Mouse (Mus musculus) neural tube, embryonic 12.5 days (tissue): ENCODE measurements around the gene Gdf5. TPM values are rescaled to one million over a fixed set of nuclear protein-coding genes. Genes with fewer than 3 reads are reported as not detected.
A peak's percentile ranks its signal among the peaks of the same experiment; 100 is the strongest.
"Not testable (repeated sequence)": the region's sequence is repeated elsewhere in the genome, so short reads cannot be mapped to it uniquely, and the experiment has no call there.

Source experiments
- ATAC-seq: fragments of 200-750 bp; cut with Nextera tagmentation; 2 replicates; pipeline ENCODE4 v1.8.0; 2017; ENCODE audit warnings: low read depth, mild to moderate bottlenecking, moderate TSS enrichment, moderate library complexity; ENCODE audit not compliant: low FRiP score
- H3K27ac ChIP-seq: fragments of 300-500 bp; sonication (generic); 2 replicates; pipeline ENCODE4 v1.5.1; 2016
- H3K27me3 ChIP-seq: fragments of 300-500 bp; sonication (generic); replicated peaks from 2 replicates; pipeline ENCODE4 v1.6.1; 2016; ENCODE audit warnings: mild to moderate bottlenecking
- H3K36me3 ChIP-seq: fragments of 300-500 bp; sonication (generic); 2 replicates; pipeline ENCODE4 v1.6.1; 2016; ENCODE audit warnings: mild to moderate bottlenecking
- H3K4me1 ChIP-seq: fragments of 300-500 bp; sonication (generic); 2 replicates; pipeline ENCODE4 v1.6.1; 2016
- H3K4me2 ChIP-seq: fragments of 300-500 bp; sonication (generic); replicated peaks from 2 replicates; pipeline ENCODE4 v1.6.1; 2016; ENCODE audit warnings: mild to moderate bottlenecking
- H3K4me3 ChIP-seq: fragments of 300-500 bp; sonication (generic); 2 replicates; pipeline ENCODE4 v1.5.1; 2016
- H3K9ac ChIP-seq: fragments of 300-500 bp; sonication (generic); 2 replicates; pipeline ENCODE4 v1.6.1; 2016; ENCODE audit warnings: mild to moderate bottlenecking
- H3K9me3 ChIP-seq: fragments of 300-500 bp; sonication (generic); 2 replicates; pipeline ENCODE4 v1.6.1; 2016; ENCODE audit warnings: mild to moderate bottlenecking
- WGBS: fragments of 180-500 bp; shearing (Covaris S2); methylation state at CpG from one replicate; pipeline ENCODE4 v1.1.7; 2016; 5-methylcytosine and 5-hydroxymethylcytosine counted together
- polyA plus RNA-seq: library from polyadenylated mRNA; unstranded; fragments of >200 nt; fragmentation: Nextera tagmentation; extraction: Ambion mirVana; gene quantifications from 2 replicates; pipeline ENCODE4 v1.2.1, GENCODE M21; 2016

Gdf5 gene
- polyA plus RNA-seq, 1 experiment from 2014 or later: 1.2 TPM

GRCm38 (mm10) chr2:155939897-155940529 is 5.2 kb downstream of the Gdf5 start:
- Histone ChIP-seq H3K4me1 (peaks cover 14% of the 10 kb centered on the region), H3K36me3 (no peaks in the 10 kb centered on the region), H3K9ac (no peak overlapping the region), H3K4me2 (no peak overlapping the region), H3K27me3 (no peaks in the 10 kb centered on the region), H3K27ac (no peak overlapping the region), H3K9me3 (no peaks in the 10 kb centered on the region), H3K4me3 (no peak overlapping the region)
- no peak for ATAC-seq
- WGBS: 67% methylated on average over 7 of the region's 7 CpGs

DNA sequence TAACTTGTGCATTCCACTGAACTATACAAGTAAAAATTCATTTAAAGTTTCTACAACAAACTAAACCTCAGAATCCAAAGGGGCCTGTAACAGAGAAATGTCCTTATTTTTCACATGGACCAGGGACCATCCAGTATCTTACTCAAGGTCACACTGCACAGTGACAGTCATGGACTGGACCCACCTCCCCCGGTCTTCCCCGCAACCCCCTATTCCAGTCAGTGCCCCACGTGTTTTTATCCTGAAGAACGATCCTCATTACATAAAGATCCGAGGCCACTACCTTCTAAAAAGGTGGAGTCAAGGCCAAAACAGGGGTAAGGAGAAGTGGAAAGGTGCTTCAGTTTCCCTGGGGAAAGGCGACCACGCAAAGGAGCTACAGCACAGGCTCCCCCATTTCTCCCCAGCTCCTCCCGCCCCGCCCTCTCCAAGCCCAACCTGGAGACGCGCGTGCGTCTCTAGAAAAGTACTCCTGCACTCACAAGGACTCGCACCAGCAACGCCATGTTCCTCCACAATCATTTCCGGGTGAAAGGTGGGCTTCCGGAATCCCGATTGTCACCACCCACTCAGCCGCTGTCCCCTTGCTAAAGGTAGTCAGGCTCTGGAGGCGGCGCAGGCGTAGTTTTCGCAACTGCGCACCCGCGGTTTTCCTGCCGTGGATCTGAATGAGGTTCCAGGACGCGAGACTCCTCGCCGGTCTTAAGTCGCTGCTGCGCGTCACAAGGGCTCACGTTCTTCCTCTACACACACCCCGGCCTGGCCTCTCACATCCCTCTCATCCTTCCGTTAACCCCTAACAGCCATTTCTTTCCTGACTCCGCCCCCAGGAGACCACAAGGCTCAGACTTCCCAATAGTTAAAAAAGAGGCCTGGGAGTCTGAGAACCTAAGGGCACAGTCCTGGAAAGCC is 15.4 kb downstream of the Gdf5 start, which contains the start of gene Uqcc1:
Gene Uqcc1, minus strand, starts transcription at position 780 of the 912 bp plus-strand sequence.
- Histone ChIP-seq H3K9ac (peak within 1 kb of the TSS; percentile 64), H3K4me1 (peaks cover 17% of the 10 kb centered on the region), H3K27ac (peak within 1 kb of the TSS; percentile 48), H3K36me3 (no peaks in the 10 kb centered on the region), H3K9me3 (no peaks in the 10 kb centered on the region), H3K4me2 (peak within 1 kb of the TSS; percentile 87), H3K27me3 (no peaks in the 10 kb centered on the region), H3K4me3 (peak within 1 kb of the TSS; percentile 67)
- ATAC-seq: peak; percentile 90
- WGBS: under 1% methylated on average over 38 of the region's 38 CpGs

DNA sequence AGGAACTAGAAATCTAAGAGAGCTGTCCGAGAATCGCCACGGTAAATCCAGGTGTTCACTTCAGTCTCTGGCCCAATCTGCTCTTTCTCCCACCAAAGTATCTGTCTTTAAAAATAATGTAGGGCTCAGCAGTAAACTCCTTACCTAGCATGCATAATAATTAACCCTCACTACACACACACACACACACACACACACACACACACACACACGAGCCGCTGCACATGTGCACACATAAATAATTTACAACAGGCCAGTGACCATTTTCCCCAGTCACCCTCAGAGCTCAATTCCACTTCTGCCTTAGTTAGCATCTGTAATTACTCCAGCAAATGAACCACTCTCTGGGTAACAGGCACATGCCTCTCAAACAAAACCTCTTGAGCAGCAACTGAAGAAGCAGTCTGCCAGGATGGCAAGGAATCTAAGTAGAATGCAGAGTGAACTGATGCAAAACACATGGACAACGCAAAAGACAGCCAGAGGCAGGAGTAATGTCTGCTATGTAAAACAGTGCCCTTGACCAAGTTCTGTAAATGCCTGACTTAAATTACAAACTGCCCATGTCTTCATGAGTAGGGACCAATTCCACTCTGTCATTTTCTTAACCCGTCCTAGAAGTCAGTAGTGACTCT is 16.3 kb downstream of the Gdf5 start:
- Histone ChIP-seq H3K4me1 (peaks cover 17% of the 10 kb centered on the region), H3K9ac (no peak overlapping the region)

DNA sequence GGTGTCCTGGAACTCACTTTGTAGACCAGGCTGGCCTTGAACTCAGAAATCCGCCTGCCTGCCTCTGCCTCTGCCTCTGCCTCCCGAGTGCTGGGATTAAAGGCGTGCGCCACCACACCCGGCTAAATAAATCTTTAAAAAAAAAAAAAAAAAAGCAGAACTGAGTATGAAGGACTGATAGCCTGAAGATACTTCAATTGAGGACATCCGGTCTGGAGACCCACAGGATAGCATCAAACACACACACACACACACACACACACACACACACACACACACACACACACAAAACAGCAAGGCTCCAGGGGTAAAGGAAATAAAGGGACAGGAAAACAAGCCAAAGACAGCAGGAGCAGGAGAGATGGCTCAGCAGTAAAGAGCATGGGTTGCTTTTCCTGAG is 20.0 kb downstream of the Gdf5 start:
- H3K4me3 ChIP-seq, H3K9ac ChIP-seq, ATAC-seq, H3K27ac ChIP-seq, H3K9me3 ChIP-seq, H3K4me2 ChIP-seq, H3K27me3 ChIP-seq: not testable (repeated sequence)
- 91% methylated on average over 6 of the region's 6 CpGs for WGBS
- H3K36me3 ChIP-seq: peaks cover 13% of the 10 kb centered on the region; the same call in 1 of the 2 replicates
- H3K4me1 ChIP-seq: peaks cover 12% of the 10 kb centered on the region

More for the DNA sequence above, 16.3 kb downstream of the Gdf5 start:
- peak overlapping the region; percentile 87 for H3K4me2 ChIP-seq
- no peaks in the 10 kb centered on the region for H3K27me3 ChIP-seq
- peaks cover 7% of the 10 kb centered on the region; the same call in 1 of the 2 replicates for H3K36me3 ChIP-seq
- H3K9me3 ChIP-seq: no peaks in the 10 kb centered on the region
- no peak overlapping the region for H3K27ac ChIP-seq
- H3K4me3 ChIP-seq: peak overlapping the region; percentile 67; the same call in 1 of the 2 replicates
- no peak for ATAC-seq
- WGBS: 74% methylated on average over 7 of the region's 7 CpGs

GRCm38 (mm10) chr2:155923143-155923542 is 22.0 kb downstream of the Gdf5 start:
- H3K4me3 ChIP-seq: no peak overlapping the region
- H3K27ac ChIP-seq: no peak overlapping the region
- 96% methylated on average over 7 of the region's 7 CpGs for WGBS
- H3K9me3 ChIP-seq: no peaks in the 10 kb centered on the region
- no peak overlapping the region for H3K9ac ChIP-seq
- H3K4me2 ChIP-seq: no peak overlapping the region
- no peaks in the 10 kb centered on the region for H3K4me1 ChIP-seq
- ATAC-seq: no peak
- no peaks in the 10 kb centered on the region for H3K27me3 ChIP-seq
- H3K36me3 ChIP-seq: peaks cover 13% of the 10 kb centered on the region; the same call in 1 of the 2 replicates

DNA sequence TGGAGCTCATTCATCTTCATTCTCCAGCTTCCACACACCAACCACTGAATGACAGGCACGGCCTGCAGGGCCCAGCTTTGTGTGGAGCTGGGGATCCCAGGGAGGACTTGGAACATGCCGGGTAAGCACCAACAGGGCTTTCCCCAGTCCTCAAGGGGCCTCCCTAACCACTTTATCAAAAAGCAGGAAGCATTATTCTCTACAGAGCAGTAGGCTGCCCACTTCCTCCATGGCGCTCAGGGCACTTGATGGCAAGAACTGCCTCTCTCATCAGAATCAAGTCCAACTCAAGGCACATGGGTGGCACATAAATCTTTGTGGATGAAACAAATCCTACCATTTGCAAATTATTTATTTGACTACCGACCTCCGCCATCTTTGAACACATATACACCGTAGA is 30.5 kb downstream of the Gdf5 start:
- Histone ChIP-seq H3K36me3 (peaks cover 30% of the 10 kb centered on the region), H3K4me3 (no peak overlapping the region), H3K27me3 (no peaks in the 10 kb centered on the region), H3K9ac (no peak overlapping the region), H3K27ac (no peak overlapping the region), H3K9me3 (no peaks in the 10 kb centered on the region), H3K4me1 (no peaks in the 10 kb centered on the region), H3K4me2 (no peak overlapping the region)
- no peak for ATAC-seq
- 92% methylated on average over 6 of the region's 6 CpGs for WGBS

- Histone ChIP-seq H3K36me3 (peaks cover under 1% of the 10 kb centered on the region; the same call in 1 of the 2 replicates), H3K27me3 (no peaks in the 10 kb centered on the region), H3K4me1 (no peaks in the 10 kb centered on the region), H3K9me3 (no peaks in the 10 kb centered on the region), H3K9ac (no peak overlapping the region), H3K27ac (no peak overlapping the region), H3K4me3 (no peak overlapping the region), H3K4me2 (no peak overlapping the region)
- ATAC-seq: no peak
- 94% methylated on average over 6 of the region's 6 CpGs for WGBS
Measured at GRCm38 (mm10) chr2:155903632-155904008, 41.5 kb downstream of the Gdf5 start.

DNA sequence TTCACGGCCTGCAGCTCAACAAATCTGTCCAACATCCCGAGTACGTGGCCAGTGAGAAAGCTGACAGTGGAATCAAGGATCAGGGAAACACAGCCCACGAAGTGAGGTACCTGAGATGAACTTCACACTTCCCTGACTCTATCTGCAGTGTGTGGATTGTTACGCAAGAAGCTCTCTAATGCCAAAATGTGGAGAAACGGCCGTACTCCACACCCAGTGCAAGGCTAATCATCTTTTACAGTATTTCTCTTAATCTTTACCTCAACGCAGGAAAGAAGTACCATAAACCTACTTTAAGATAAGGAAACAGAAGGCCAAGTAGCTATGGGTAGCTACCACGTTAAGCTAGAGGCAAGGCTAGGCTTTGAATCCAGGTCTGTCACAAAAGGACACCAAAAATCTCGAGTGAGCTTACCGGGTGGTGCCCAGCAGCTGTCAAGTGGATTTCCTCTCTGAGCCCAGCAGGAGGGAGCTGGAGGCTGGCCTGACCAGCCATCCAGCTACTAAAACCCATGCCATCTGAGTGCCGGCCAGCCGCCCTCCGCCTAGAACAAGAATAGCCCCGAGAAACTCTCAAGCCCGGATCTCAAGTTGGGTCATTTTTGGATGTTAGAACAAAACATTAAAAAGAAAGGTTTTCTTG is 42.1 kb downstream of the Gdf5 start:
- Histone ChIP-seq H3K27ac (no peak overlapping the region), H3K9me3 (no peaks in the 10 kb centered on the region), H3K9ac (no peak overlapping the region), H3K4me1 (no peaks in the 10 kb centered on the region), H3K27me3 (no peaks in the 10 kb centered on the region), H3K4me3 (no peak overlapping the region), H3K36me3 (no peaks in the 10 kb centered on the region; the same call in 1 of the 2 replicates), H3K4me2 (no peak overlapping the region)
- 88% methylated on average over 16 of the region's 16 CpGs for WGBS
- ATAC-seq: no peak

- no peak overlapping the region for H3K9ac ChIP-seq
- no peak for ATAC-seq
- 90% methylated on average over 16 of the region's 16 CpGs for WGBS
- H3K36me3 ChIP-seq: peaks cover 15% of the 10 kb centered on the region
- no peak overlapping the region for H3K27ac ChIP-seq
- H3K9me3 ChIP-seq: no peaks in the 10 kb centered on the region
- no peaks in the 10 kb centered on the region for H3K27me3 ChIP-seq
- no peaks in the 10 kb centered on the region for H3K4me1 ChIP-seq
- H3K4me3 ChIP-seq: no peak overlapping the region
- no peak overlapping the region for H3K4me2 ChIP-seq
Measured at GRCm38 (mm10) chr2:155895046-155895735, 50.0 kb downstream of the Gdf5 start.

DNA sequence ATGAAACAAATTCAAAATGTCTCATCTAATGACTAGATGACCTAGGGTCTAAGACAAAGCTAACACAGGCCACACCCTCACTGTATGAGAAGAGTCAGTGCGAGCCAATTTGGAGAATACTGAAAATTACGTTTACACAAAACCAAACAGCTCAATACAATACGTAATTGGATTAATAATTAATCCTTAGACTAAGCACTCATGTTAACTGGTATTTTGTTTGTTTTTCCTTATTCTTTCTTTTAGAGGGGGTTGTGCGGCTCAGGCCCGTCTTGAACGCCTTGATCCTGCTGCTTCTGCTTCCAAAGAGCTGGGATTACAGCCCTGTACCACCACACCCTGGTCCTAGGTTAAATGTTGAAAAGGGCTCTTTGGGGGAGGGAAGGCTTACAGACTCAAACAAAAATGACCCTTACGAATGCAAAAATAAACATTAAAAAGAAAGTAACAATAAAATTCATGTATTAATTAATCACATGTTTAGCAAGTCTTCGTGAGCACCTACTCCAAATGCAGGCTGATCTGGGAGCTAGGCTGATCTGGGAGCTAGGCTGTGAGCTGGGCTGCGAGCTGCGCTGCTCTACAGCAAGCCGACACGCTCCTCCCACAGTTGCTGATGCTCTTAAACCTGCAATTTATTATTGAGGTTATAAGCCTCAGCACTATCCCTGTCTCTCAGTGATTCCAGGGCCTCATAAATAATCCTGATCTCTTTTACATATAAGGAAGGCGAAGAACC is 50.7 kb downstream of the Gdf5 start:
- H3K27me3 ChIP-seq: no peaks in the 10 kb centered on the region
- ATAC-seq: no peak
- no peak overlapping the region for H3K4me3 ChIP-seq
- H3K36me3 ChIP-seq: peaks cover 15% of the 10 kb centered on the region
- H3K9me3 ChIP-seq: no peaks in the 10 kb centered on the region
- 84% methylated on average over 13 of the region's 13 CpGs for WGBS
- no peak overlapping the region for H3K27ac ChIP-seq
- no peaks in the 10 kb centered on the region for H3K4me1 ChIP-seq
- H3K9ac ChIP-seq: no peak overlapping the region
- no peak overlapping the region for H3K4me2 ChIP-seq
